Mouse (Mus musculus): ENCODE measurements at regions not wholly inside any gene's neighbourhood (a gene's known extent, or its start where the extent isn't known, plus 50 kb on each side); places are given as distances from the start of the nearest gene placed in this dataset.

GRCm38 (mm10) chr2:21059618-21060346 is 91.1 kb upstream of the Arhgap21 start:
- Histone ChIP-seq H3K4me3 (no peak overlapping the region), H3K4me1 (replicated peaks) (no peaks in the 10 kb centered on the region), H3K9me3 (replicated peaks) (no peaks in the 10 kb centered on the region), H3K9ac (no peak overlapping the region), H3K4me2 (no peak overlapping the region), H3K36me3 (no peaks in the 10 kb centered on the region), H3K27ac (no peak overlapping the region), H3K27me3 (no peaks in the 10 kb centered on the region)
- ATAC-seq (replicated peaks; ENCODE audit: insufficient number of reproducible peaks, insufficient read depth, low FRiP score, low read depth) = no peak
- 43% methylated on average over 3 of the region's 3 CpGs for WGBS

- no peak overlapping the region for H3K4me3 ChIP-seq
- WGBS = 88% methylated on average over 3 of the region's 3 CpGs
Measured at GRCm38 (mm10) chr2:21058940-21059339, 90.3 kb upstream of the Arhgap21 start.

GRCm38 (mm10) chr2:21056450-21057210 is 87.9 kb upstream of the Arhgap21 start:
- H3K27me3 ChIP-seq = no peaks in the 10 kb centered on the region
- no peaks in the 10 kb centered on the region for H3K36me3 ChIP-seq
- no peak overlapping the region for H3K27ac ChIP-seq
- 53% methylated on average over 5 of the region's 5 CpGs for WGBS
- no peak overlapping the region for H3K4me2 ChIP-seq
- H3K9me3 ChIP-seq (replicated peaks) = no peaks in the 10 kb centered on the region
- H3K4me3 ChIP-seq = no peak overlapping the region
- no peak for ATAC-seq (replicated peaks; ENCODE audit: insufficient number of reproducible peaks, insufficient read depth, low FRiP score, low read depth)
- H3K4me1 ChIP-seq (replicated peaks) = no peaks in the 10 kb centered on the region
- no peak overlapping the region for H3K9ac ChIP-seq

More at GRCm38 (mm10) chr2:21058940-21059339, 90.3 kb upstream of the Arhgap21 start:
- Histone ChIP-seq H3K27ac (no peak overlapping the region), H3K36me3 (no peaks in the 10 kb centered on the region), H3K4me2 (no peak overlapping the region), H3K9me3 (replicated peaks) (no peaks in the 10 kb centered on the region), H3K9ac (no peak overlapping the region), H3K4me1 (replicated peaks) (no peaks in the 10 kb centered on the region), H3K27me3 (no peaks in the 10 kb centered on the region)
- ATAC-seq (replicated peaks; ENCODE audit: insufficient number of reproducible peaks, insufficient read depth, low FRiP score, low read depth) = no peak

- ATAC-seq (replicated peaks; ENCODE audit: insufficient number of reproducible peaks, insufficient read depth, low FRiP score, low read depth) = no peak
- Histone ChIP-seq H3K4me3 (no peak overlapping the region), H3K4me2 (no peak overlapping the region), H3K4me1 (replicated peaks) (no peaks in the 10 kb centered on the region), H3K36me3 (no peaks in the 10 kb centered on the region), H3K27ac (no peak overlapping the region), H3K9me3 (replicated peaks) (no peaks in the 10 kb centered on the region), H3K27me3 (no peaks in the 10 kb centered on the region), H3K9ac (no peak overlapping the region)
- 89% methylated on average over 3 of the region's 3 CpGs for WGBS
Measured at GRCm38 (mm10) chr2:21055416-21055815, 86.7 kb upstream of the Arhgap21 start.

GRCm38 (mm10) chr2:21054325-21055082 is 85.8 kb upstream of the Arhgap21 start:
- Histone ChIP-seq H3K36me3 (no peaks in the 10 kb centered on the region), H3K4me1 (replicated peaks) (no peaks in the 10 kb centered on the region), H3K27ac (no peak overlapping the region), H3K4me2 (no peak overlapping the region), H3K9ac (no peak overlapping the region), H3K4me3 (no peak overlapping the region), H3K27me3 (no peaks in the 10 kb centered on the region), H3K9me3 (replicated peaks) (no peaks in the 10 kb centered on the region)
- no peak for ATAC-seq (replicated peaks; ENCODE audit: insufficient number of reproducible peaks, insufficient read depth, low FRiP score, low read depth)
- 56% methylated on average over 6 of the region's 6 CpGs for WGBS

GRCm38 (mm10) chr2:21053596-21053995 is 84.9 kb upstream of the Arhgap21 start:
- no peak for ATAC-seq (replicated peaks; ENCODE audit: insufficient number of reproducible peaks, insufficient read depth, low FRiP score, low read depth)
- H3K27me3 ChIP-seq = no peaks in the 10 kb centered on the region
- no peak overlapping the region for H3K27ac ChIP-seq

GRCm38 (mm10) chr2:21048996-21049395 is 80.3 kb upstream of the Arhgap21 start:
- no peaks in the 10 kb centered on the region for H3K27me3 ChIP-seq
- no peaks in the 10 kb centered on the region for H3K9me3 ChIP-seq (replicated peaks)
- ATAC-seq (replicated peaks; ENCODE audit: insufficient number of reproducible peaks, insufficient read depth, low FRiP score, low read depth) = no peak
- H3K4me1 ChIP-seq (replicated peaks) = no peaks in the 10 kb centered on the region
- H3K4me3 ChIP-seq = no peak overlapping the region
- H3K36me3 ChIP-seq = no peaks in the 10 kb centered on the region
- H3K4me2 ChIP-seq = no peak overlapping the region
- 70% methylated on average over 5 of the region's 5 CpGs for WGBS
- no peak overlapping the region for H3K27ac ChIP-seq
- H3K9ac ChIP-seq = no peak overlapping the region

More at GRCm38 (mm10) chr2:21053596-21053995, 84.9 kb upstream of the Arhgap21 start:
- H3K9ac ChIP-seq = no peak overlapping the region
- H3K9me3 ChIP-seq (replicated peaks) = no peaks in the 10 kb centered on the region
- 63% methylated on average over 5 of the region's 5 CpGs for WGBS
- H3K4me2 ChIP-seq = no peak overlapping the region
- H3K4me3 ChIP-seq = no peak overlapping the region
- no peaks in the 10 kb centered on the region for H3K4me1 ChIP-seq (replicated peaks)
- H3K36me3 ChIP-seq = no peaks in the 10 kb centered on the region

- H3K9ac ChIP-seq = no peak overlapping the region
- H3K4me3 ChIP-seq = no peak overlapping the region
- WGBS = 81% methylated on average over 6 of the region's 6 CpGs
- no peak overlapping the region for H3K4me2 ChIP-seq
- H3K9me3 ChIP-seq (replicated peaks) = no peaks in the 10 kb centered on the region
- H3K27ac ChIP-seq = no peak overlapping the region
- no peaks in the 10 kb centered on the region for H3K36me3 ChIP-seq
- peaks cover under 1% of the 10 kb centered on the region for H3K4me1 ChIP-seq (replicated peaks)
- no peak for ATAC-seq (replicated peaks; ENCODE audit: insufficient number of reproducible peaks, insufficient read depth, low FRiP score, low read depth)
- H3K27me3 ChIP-seq = no peaks in the 10 kb centered on the region
Measured at GRCm38 (mm10) chr2:21048226-21048625, 79.5 kb upstream of the Arhgap21 start.

- Histone ChIP-seq H3K36me3 (no peaks in the 10 kb centered on the region), H3K27ac (no peak overlapping the region), H3K4me1 (replicated peaks) (peaks cover 2% of the 10 kb centered on the region), H3K27me3 (no peaks in the 10 kb centered on the region), H3K9ac (no peak overlapping the region), H3K9me3 (replicated peaks) (no peaks in the 10 kb centered on the region), H3K4me2 (no peak overlapping the region), H3K4me3 (no peak overlapping the region)
- 70% methylated on average over 9 of the region's 9 CpGs for WGBS
- no peak for ATAC-seq (replicated peaks; ENCODE audit: insufficient number of reproducible peaks, insufficient read depth, low FRiP score, low read depth)
Measured at GRCm38 (mm10) chr2:21046503-21047116, 77.9 kb upstream of the Arhgap21 start.

- whole genome bisulfite sequencing = 78% methylated on average over 7 of the region's 7 CpGs
- Histone ChIP-seq H3K9ac (no peak overlapping the region), H3K27ac (no peak overlapping the region), H3K36me3 (no peaks in the 10 kb centered on the region), H3K27me3 (no peaks in the 10 kb centered on the region), H3K4me1 (replicated peaks) (peaks cover 2% of the 10 kb centered on the region), H3K9me3 (replicated peaks) (no peaks in the 10 kb centered on the region), H3K4me3 (no peak overlapping the region), H3K4me2 (no peak overlapping the region)
- no peak for ATAC-seq (replicated peaks; ENCODE audit: insufficient number of reproducible peaks, insufficient read depth, low FRiP score, low read depth)
Measured at GRCm38 (mm10) chr2:21044781-21045180, 76.1 kb upstream of the Arhgap21 start.

- Histone ChIP-seq H3K27ac (no peak overlapping the region), H3K9me3 (replicated peaks) (no peaks in the 10 kb centered on the region), H3K27me3 (no peaks in the 10 kb centered on the region), H3K36me3 (no peaks in the 10 kb centered on the region), H3K9ac (no peak overlapping the region), H3K4me3 (no peak overlapping the region), H3K4me1 (replicated peaks) (peaks cover 2% of the 10 kb centered on the region), H3K4me2 (no peak overlapping the region)
- ATAC-seq (replicated peaks; ENCODE audit: insufficient number of reproducible peaks, insufficient read depth, low FRiP score, low read depth) = no peak
- 71% methylated on average over 7 of the region's 7 CpGs for WGBS
Measured at GRCm38 (mm10) chr2:21044007-21044406, 75.3 kb upstream of the Arhgap21 start.

Measured in heart, embryonic 15.5 days (tissue).